Mouse (Mus musculus) hindbrain, embryonic 16.5 days (tissue): ENCODE data around the gene Ttll11. TPM values are rescaled to one million over a fixed set of nuclear protein-coding genes. Genes with fewer than 3 reads are reported as not detected.

Experiments used
- ATAC-seq: fragments of 200-750 bp; cut with Nextera tagmentation; 2 replicates; pipeline ENCODE4 v1.8.0; 2017; ENCODE audit warnings: moderate TSS enrichment, moderate library complexity
- H3K27ac ChIP-seq: fragments of 300-500 bp; sonication (generic); 2 replicates; pipeline ENCODE4 v1.5.1; 2014; ENCODE audit warnings: low read depth, mild to moderate bottlenecking, control low read depth, low read length, moderate library complexity
- H3K27me3 ChIP-seq: fragments of 300-500 bp; sonication (generic); replicated peaks from 2 replicates; pipeline ENCODE4 v1.6.1; 2014; ENCODE audit warnings: low read length; ENCODE audit not compliant: control insufficient read depth, insufficient read depth
- H3K36me3 ChIP-seq: fragments of 300-500 bp; sonication (generic); 2 replicates; pipeline ENCODE4 v1.6.1; 2014; ENCODE audit warnings: mild to moderate bottlenecking, low read length, moderate library complexity, mixed read lengths; ENCODE audit not compliant: control insufficient read depth, insufficient read depth
- H3K4me1 ChIP-seq: fragments of 300-500 bp; sonication (generic); 2 replicates; pipeline ENCODE4 v1.6.1; 2014; ENCODE audit warnings: low read depth, low read length; ENCODE audit not compliant: control insufficient read depth, insufficient read depth
- H3K4me2 ChIP-seq: fragments of 300-500 bp; sonication (generic); 2 replicates; pipeline ENCODE4 v1.6.1; 2014; ENCODE audit warnings: mild to moderate bottlenecking, low read length, control low read depth, moderate library complexity
- H3K4me3 ChIP-seq: fragments of 300-500 bp; sonication (generic); 2 replicates; pipeline ENCODE4 v1.5.1; 2014; ENCODE audit warnings: mild to moderate bottlenecking, low read length, control low read depth, moderate library complexity
- H3K9ac ChIP-seq: fragments of 300-500 bp; sonication (generic); 2 replicates; pipeline ENCODE4 v1.6.1; 2014; ENCODE audit warnings: low read depth, mild to moderate bottlenecking, control low read depth, low read length, moderate library complexity
- H3K9me3 ChIP-seq: fragments of 300-500 bp; sonication (generic); 2 replicates; pipeline ENCODE4 v1.6.1; 2014; ENCODE audit warnings: mild to moderate bottlenecking, low read length, moderate library complexity; ENCODE audit not compliant: control insufficient read depth
- WGBS: fragments of 180-500 bp; shearing (Covaris S2); extraction: QIAGEN DNeasy Blood & Tissue Kit; methylation state at CpG from one replicate; pipeline ENCODE4 v1.1.7; 2014; 5-methylcytosine and 5-hydroxymethylcytosine counted together
- polyA plus RNA-seq: library from polyadenylated mRNA; unstranded; fragments of >200 nt; fragmentation: Nextera tagmentation; extraction: Ambion mirVana; gene quantifications from 2 replicates; pipeline ENCODE4 v1.2.1, GENCODE M21; 2015

The Ttll11 gene
- polyA plus RNA-seq, 1 experiment from 2014 or later = 2.6 TPM

- Histone ChIP-seq H3K4me1 (peaks cover 20% of the 10 kb centered on the region), H3K4me3 (peak overlapping the region; percentile 79), H3K27ac (peak overlapping the region; percentile 92), H3K9me3 (no peaks in the 10 kb centered on the region), H3K9ac (peak overlapping the region; percentile 92), H3K36me3 (no peaks in the 10 kb centered on the region), H3K4me2 (peak overlapping the region; percentile 85), H3K27me3 (no peaks in the 10 kb centered on the region)
- under 1% methylated on average over 57 of the region's 76 CpGs for WGBS
- ATAC-seq = peak; percentile 71
Measured at GRCm38 (mm10) chr2:35978941-35979643, 621 bp downstream of the Ttll11 start.

- 0 out of 2 replicates have a peak, but pooled peaks have one; percentile 18 for ATAC-seq
- H3K36me3 ChIP-seq = no peaks in the 10 kb centered on the region
- H3K4me1 ChIP-seq = peaks cover 20% of the 10 kb centered on the region
- peak overlapping the region; percentile 85 for H3K4me2 ChIP-seq
- H3K9me3 ChIP-seq = no peaks in the 10 kb centered on the region
- WGBS = 20% methylated on average over 15 of the region's 15 CpGs
- peak overlapping the region; percentile 36 for H3K27ac ChIP-seq
- peak overlapping the region; percentile 92 for H3K9ac ChIP-seq
- peak overlapping the region; percentile 79 for H3K4me3 ChIP-seq
- no peaks in the 10 kb centered on the region for H3K27me3 ChIP-seq
Measured at GRCm38 (mm10) chr2:35978276-35978933, 1.3 kb downstream of the Ttll11 start.

- ATAC-seq = no peak
- peak overlapping the region; percentile 85 for H3K4me2 ChIP-seq
- peak overlapping the region; percentile 79; the same call in 1 of the 2 replicates for H3K4me3 ChIP-seq
- no peak overlapping the region for H3K27ac ChIP-seq
- no peak overlapping the region for H3K9ac ChIP-seq
- 95% methylated on average over 3 of the region's 3 CpGs for WGBS
- no peaks in the 10 kb centered on the region for H3K27me3 ChIP-seq
- H3K4me1 ChIP-seq = peaks cover 20% of the 10 kb centered on the region
- no peaks in the 10 kb centered on the region for H3K36me3 ChIP-seq
- H3K9me3 ChIP-seq = no peaks in the 10 kb centered on the region
Measured at GRCm38 (mm10) chr2:35977749-35978148, 2.0 kb downstream of the Ttll11 start.

GRCm38 (mm10) chr2:35972259-35973001 is 7.3 kb downstream of the Ttll11 start:
- H3K36me3 ChIP-seq = no peaks in the 10 kb centered on the region
- no peak overlapping the region for H3K27ac ChIP-seq
- H3K4me2 ChIP-seq = no peak overlapping the region
- peaks cover 3% of the 10 kb centered on the region for H3K4me1 ChIP-seq
- WGBS = 68% methylated on average over 6 of the region's 6 CpGs
- no peak overlapping the region for H3K4me3 ChIP-seq
- no peaks in the 10 kb centered on the region for H3K27me3 ChIP-seq
- no peak for ATAC-seq
- H3K9ac ChIP-seq = no peak overlapping the region
- H3K9me3 ChIP-seq = no peaks in the 10 kb centered on the region

- Histone ChIP-seq H3K9ac (no peak overlapping the region), H3K36me3 (no peaks in the 10 kb centered on the region), H3K9me3 (no peaks in the 10 kb centered on the region), H3K4me2 (no peak overlapping the region), H3K27me3 (no peaks in the 10 kb centered on the region), H3K4me1 (peaks cover 4% of the 10 kb centered on the region), H3K27ac (no peak overlapping the region), H3K4me3 (no peak overlapping the region)
- WGBS = 81% methylated on average over 10 of the region's 10 CpGs
- ATAC-seq = no peak
Measured at GRCm38 (mm10) chr2:35965883-35966513, 13.7 kb downstream of the Ttll11 start.

GRCm38 (mm10) chr2:35963280-35963679 is 16.4 kb downstream of the Ttll11 start:
- H3K27ac ChIP-seq = no peak overlapping the region
- no peak overlapping the region for H3K9ac ChIP-seq
- 68% methylated on average over 2 of the region's 2 CpGs for WGBS
- no peak for ATAC-seq
- no peaks in the 10 kb centered on the region for H3K9me3 ChIP-seq
- no peak overlapping the region for H3K4me2 ChIP-seq
- H3K27me3 ChIP-seq = no peaks in the 10 kb centered on the region
- no peak overlapping the region for H3K4me3 ChIP-seq
- H3K36me3 ChIP-seq = no peaks in the 10 kb centered on the region
- peaks cover 4% of the 10 kb centered on the region for H3K4me1 ChIP-seq

- no peak for ATAC-seq
- no peak overlapping the region for H3K27ac ChIP-seq
- H3K27me3 ChIP-seq = no peaks in the 10 kb centered on the region
- WGBS = 84% methylated on average over 3 of the region's 3 CpGs
- no peak overlapping the region for H3K4me2 ChIP-seq
- no peaks in the 10 kb centered on the region for H3K36me3 ChIP-seq
- no peak overlapping the region for H3K9ac ChIP-seq
- no peak overlapping the region for H3K4me3 ChIP-seq
- H3K4me1 ChIP-seq = peaks cover 4% of the 10 kb centered on the region
- H3K9me3 ChIP-seq = no peaks in the 10 kb centered on the region
Measured at GRCm38 (mm10) chr2:35961593-35962127, 18.1 kb downstream of the Ttll11 start.

GRCm38 (mm10) chr2:35957471-35958140 is 22.1 kb downstream of the Ttll11 start:
- H3K36me3 ChIP-seq = no peaks in the 10 kb centered on the region
- no peak overlapping the region for H3K9ac ChIP-seq
- no peak overlapping the region for H3K4me2 ChIP-seq
- no peak overlapping the region for H3K27ac ChIP-seq
- H3K4me1 ChIP-seq = peaks cover 1% of the 10 kb centered on the region
- no peak overlapping the region for H3K4me3 ChIP-seq
- H3K27me3 ChIP-seq = no peaks in the 10 kb centered on the region
- no peaks in the 10 kb centered on the region for H3K9me3 ChIP-seq
- whole genome bisulfite sequencing = 69% methylated on average over 7 of the region's 7 CpGs
- 0 out of 2 replicates have a peak, but pooled peaks have one; percentile 26 for ATAC-seq
